ENCODE assay signal across 8 mouse cellular contexts in the genomic region with DNA sequence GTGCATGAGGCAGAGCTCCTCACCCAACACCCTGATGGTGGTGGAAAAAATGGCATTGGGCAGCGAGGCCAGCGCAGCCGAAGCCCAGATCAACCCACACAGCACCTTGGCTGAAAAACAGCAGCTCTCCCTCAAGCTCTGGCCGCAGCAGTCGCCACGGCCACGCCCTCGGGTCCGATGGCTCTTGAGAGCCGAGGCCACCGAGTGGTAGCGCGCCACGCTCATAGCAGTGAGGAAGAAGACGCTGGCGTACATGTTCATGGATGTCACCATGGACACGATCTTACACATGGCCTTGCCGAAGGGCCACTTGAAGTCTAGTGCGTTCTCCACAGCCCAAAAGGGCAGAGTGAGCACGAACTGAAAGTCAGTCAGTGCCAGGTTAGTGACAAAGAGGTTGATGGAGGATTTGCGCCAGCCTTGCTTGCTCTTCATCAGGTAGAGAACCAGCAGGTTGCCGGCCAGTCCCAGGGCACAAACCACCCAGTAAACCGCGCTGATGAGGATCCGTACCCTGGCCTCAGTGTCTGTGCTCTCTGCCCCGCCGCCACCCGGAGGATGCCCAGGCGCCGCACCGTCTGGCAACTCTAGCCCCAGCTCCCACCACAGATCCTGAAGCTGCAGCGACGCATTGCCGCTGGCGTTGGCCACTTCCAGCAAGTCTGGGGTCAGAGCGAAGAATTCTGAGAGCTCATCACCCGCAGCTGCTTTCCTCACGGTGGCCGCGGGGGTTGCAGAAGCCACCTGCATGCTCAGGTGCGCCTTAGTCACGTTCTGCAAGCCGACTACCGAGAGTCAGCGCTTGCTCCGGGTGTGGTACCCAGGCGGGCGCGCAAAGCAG. TPM values are rescaled to one million over a fixed set of nuclear protein-coding genes. Genes with fewer than 3 reads are reported as not detected.
DNase-seq lines count a peak whose midpoint lies in the region; ATAC-seq lines count a peak whose summit lies in the region.

No protein-coding gene starts in this region.

- ATAC-seq in intestine, embryonic 14.5 days (replicated peaks; ENCODE audit: low FRiP score, low TSS enrichment, low read depth), result 0 out of 2 replicates have a peak, but pooled peaks have one; percentile 40
- no peak for ATAC-seq in midbrain, embryonic 14.5 days (ENCODE audit: low FRiP score, low TSS enrichment)

- H3K9me3 ChIP-seq in intestine, embryonic 14.5 days (ENCODE audit: control insufficient read depth, low read length), result no peaks in the 10 kb centered on the region
- no peaks in the 10 kb centered on the region for H3K9me3 ChIP-seq in midbrain, embryonic 14.5 days (ENCODE audit: control insufficient read depth, low read length)

- H3K4me1 ChIP-seq in intestine, embryonic 14.5 days (replicated peaks; ENCODE audit: control insufficient read depth, insufficient read depth, low read length), result peaks cover 18% of the 10 kb centered on the region
- H3K4me1 ChIP-seq in midbrain, embryonic 14.5 days (ENCODE audit: control insufficient read depth, insufficient read depth, low read length), result peaks cover 12% of the 10 kb centered on the region

- peak; percentile 15 to 19 for DNase-seq in cerebellum, postnatal 25 days
- no peak for DNase-seq in cerebellum, postnatal 36 days
- peak; percentile 10 for DNase-seq in ovary, postnatal 36 days (ENCODE audit: low spot score)
- no peak for DNase-seq in ovary, postnatal 10 days (ENCODE audit: low spot score)
- DNase-seq in intestine, embryonic 14.5 days (ENCODE audit: low spot score), result peak; percentile 68
- DNase-seq in midbrain, embryonic 14.5 days, result peak; percentile 46
- no peak for DNase-seq in c-Kit-positive CD71-positive TER-119-positive erythroid progenitor cells, embryonic 14.5 days (ENCODE audit: low spot score)
- DNase-seq in thymus, postnatal 4 days, result no peak

- H3K27me3 ChIP-seq in intestine, embryonic 14.5 days (replicated peaks; ENCODE audit: control insufficient read depth, insufficient read depth, low read length), result peaks cover 47% of the 10 kb centered on the region
- peaks cover 41% of the 10 kb centered on the region for H3K27me3 ChIP-seq in midbrain, embryonic 14.5 days (ENCODE audit: control insufficient read depth, insufficient read depth, low read length)

- H3K4me3 ChIP-seq in intestine, embryonic 14.5 days (ENCODE audit: low read depth, low read length), result peak overlapping the region; percentile 38
- H3K4me3 ChIP-seq in midbrain, embryonic 14.5 days (replicated peaks; ENCODE audit: low read depth, low read length), result peak overlapping the region; percentile 36

- H3K36me3 ChIP-seq in intestine, embryonic 14.5 days (ENCODE audit: control insufficient read depth, insufficient read depth, low read length), result no peaks in the 10 kb centered on the region
- no peaks in the 10 kb centered on the region for H3K36me3 ChIP-seq in midbrain, embryonic 14.5 days (ENCODE audit: control insufficient read depth, insufficient read depth, low read length)

- H3K27ac ChIP-seq in intestine, embryonic 14.5 days (ENCODE audit: low read depth), result no peak overlapping the region
- no peak overlapping the region for H3K27ac ChIP-seq in midbrain, embryonic 14.5 days (replicated peaks; ENCODE audit: low read depth, low read length)

- peak overlapping the region; percentile 61 for H3K4me2 ChIP-seq in intestine, embryonic 14.5 days (ENCODE audit: low read length)
- H3K4me2 ChIP-seq in midbrain, embryonic 14.5 days (ENCODE audit: low read length), result peak overlapping the region; percentile 65

- no peak overlapping the region for H3K9ac ChIP-seq in intestine, embryonic 14.5 days (ENCODE audit: low read length)
- H3K9ac ChIP-seq in midbrain, embryonic 14.5 days (replicated peaks; ENCODE audit: low read length), result peak overlapping the region; percentile 47; the same call in 1 of the 2 replicates

- WGBS in intestine, embryonic 14.5 days, result 2% methylated on average over 49 of the region's 49 CpGs
- 3% methylated on average over 49 of the region's 49 CpGs for WGBS in midbrain, embryonic 14.5 days

RNA-seq across cellular contexts. Expression of a gene that starts 1.0 kb away (rescaled TPM):
- not detected in 2 replicates for polyA plus RNA-seq in intestine, embryonic 14.5 days (2014; fragmentation: Nextera tagmentation; extraction: Ambion mirVana)
- 2.5 TPM in 2 replicates for polyA plus RNA-seq in midbrain, embryonic 14.5 days (2014; fragmentation: Nextera tagmentation; extraction: Ambion mirVana)

RNA-seq across cellular contexts. Expression of a gene that starts 27.8 kb away (rescaled TPM):
- polyA plus RNA-seq in intestine, embryonic 14.5 days (2014; fragmentation: Nextera tagmentation; extraction: Ambion mirVana), result 4.2 and 4.5 TPM in 2 replicates
- 0.70 and 2.8 TPM in 2 replicates for polyA plus RNA-seq in midbrain, embryonic 14.5 days (2014; fragmentation: Nextera tagmentation; extraction: Ambion mirVana)

RNA-seq across cellular contexts. Expression of a gene that starts 36.2 kb away (rescaled TPM):
- not detected in 2 replicates for polyA plus RNA-seq in intestine, embryonic 14.5 days (2014; fragmentation: Nextera tagmentation; extraction: Ambion mirVana)
- polyA plus RNA-seq in midbrain, embryonic 14.5 days (2014; fragmentation: Nextera tagmentation; extraction: Ambion mirVana), result 0.36 TPM in 1 of 2 replicates, not detected in the other

RNA-seq across cellular contexts. Expression of a gene that starts 55.2 kb away (rescaled TPM):
- 21.6 and 22.7 TPM in 2 replicates for polyA plus RNA-seq in intestine, embryonic 14.5 days (2014; fragmentation: Nextera tagmentation; extraction: Ambion mirVana)
- polyA plus RNA-seq in midbrain, embryonic 14.5 days (2014; fragmentation: Nextera tagmentation; extraction: Ambion mirVana), result 9.8 and 11.1 TPM in 2 replicates

Comparison
In these comparisons a context has a peak if more than half of its experiments do, and no peak if none do; other contexts are left out.
1. DNase-seq: peak in cerebellum, postnatal 25 days (2 of 2), ovary, postnatal 36 days (single experiment), intestine, embryonic 14.5 days (single experiment) and midbrain, embryonic 14.5 days (single experiment); none in cerebellum, postnatal 36 days (0 of 2), ovary, postnatal 10 days (single experiment), c-Kit-positive CD71-positive TER-119-positive erythroid progenitor cells, embryonic 14.5 days (single experiment) and thymus, postnatal 4 days (single experiment).